Mouse (Mus musculus): ENCODE measurements around the gene Plac9a.
"Not testable (repeated sequence)": the region's sequence is repeated elsewhere in the genome, so short reads cannot be mapped to it uniquely, and the experiment has no call there.

DNA sequence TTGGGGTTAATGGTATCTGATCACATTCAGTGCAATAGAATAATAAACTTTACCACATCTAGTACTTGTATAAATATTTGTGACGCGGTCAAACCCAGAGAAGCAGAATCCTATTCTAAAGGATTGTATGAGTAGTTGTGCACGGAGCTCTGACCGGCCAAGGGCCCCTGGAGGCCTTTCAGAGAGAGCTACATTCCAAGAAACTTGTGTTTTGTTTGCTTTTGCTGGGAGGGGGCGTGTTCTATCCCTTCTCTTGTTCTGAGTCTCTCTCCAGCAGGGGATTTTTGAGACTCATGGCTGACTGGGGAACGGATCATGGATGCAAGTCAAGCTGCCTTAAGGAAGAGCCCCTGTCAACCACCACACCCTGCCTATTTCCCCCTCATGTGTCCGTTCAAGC lies 7.2 kb downstream of the Plac9a start:
- not testable (repeated sequence) for TF ChIP-seq CTCF (IDR thresholded peaks at IDR 0.05; ENCODE audit: low read depth, low read length); POLR2A (IDR thresholded peaks at IDR 0.05; ENCODE audit: extremely low read depth, insufficient read depth, low read length)
